In genomic region chr2:167347991-167348375, GRCm38 (mm10) we compare ENCODE assay signal across 8 mouse cellular contexts. TPM values are rescaled to one million over a fixed set of nuclear protein-coding genes. Genes with fewer than 3 reads are reported as not detected.
DNase-seq lines count a peak whose midpoint lies in the region; ATAC-seq and TF ChIP-seq lines count a peak whose summit lies in the region.

No protein-coding gene starts in this region.

- peaks cover 3% of the 10 kb centered on the region; the same call in 1 of the 2 replicates for H3K4me1 ChIP-seq in stomach, postnatal 0 days (replicated peaks; ENCODE audit: control insufficient read depth, insufficient read depth)

- no peaks in the 10 kb centered on the region for H3K9me3 ChIP-seq in stomach, postnatal 0 days (ENCODE audit: control insufficient read depth, low read length)

- H3K27me3 ChIP-seq in stomach, postnatal 0 days (ENCODE audit: control insufficient read depth, insufficient read depth, low read length), result no peaks in the 10 kb centered on the region

- H3K4me3 ChIP-seq in gastrocnemius, adult 2 months, result peak overlapping the region; percentile 93
- peak overlapping the region; percentile 81 for H3K4me3 ChIP-seq in stomach, postnatal 0 days (ENCODE audit: low read depth, low read length)

- intact Hi-C loops in gastrocnemius, adult 2 months (cut with DNase I), result loop anchor here (5.0 kb wide), 2 partner anchors 36 to 69 kb away; no protein-coding TSS in a partner anchor

- peak overlapping the region; percentile 90 for H3K4me2 ChIP-seq in stomach, postnatal 0 days (replicated peaks; ENCODE audit: low read depth)

- DNase-seq in left cerebral cortex, adult 18-20 months (ENCODE audit: low spot score in 2 of 2), result peak; percentile 26 to 37
- DNase-seq in left cerebral cortex, adult 11 months (ENCODE audit: low spot score), result no peak
- DNase-seq in adrenal gland, postnatal 14 days, result peak; percentile 69
- DNase-seq in gastrocnemius, adult 2 months, result peak; percentile 67
- DNase-seq in induced T-regulatory cell, adult 2 months (ENCODE audit: low read depth), result peak; percentile 50
- peak; percentile 62 for DNase-seq in lung, postnatal 10 days
- no peak for DNase-seq in stomach, postnatal 0 days (ENCODE audit: low spot score)
- DNase-seq in left cerebral cortex, adult 9 months (ENCODE audit: low spot score in 2 of 2), result no peak

- no peak for TF ChIP-seq EP300 in stomach, postnatal 0 days (optimal IDR thresholded peaks at IDR 0.05)

- 9% methylated on average over 11 of the region's 11 CpGs for WGBS in stomach, postnatal 0 days

- ATAC-seq in stomach, postnatal 0 days (ENCODE audit: low FRiP score, low TSS enrichment), result no peak

- peak overlapping the region; percentile 84; the same call in 1 of the 2 replicates for H3K9ac ChIP-seq in stomach, postnatal 0 days (ENCODE audit: low read length)

- TF ChIP-seq CTCF in gastrocnemius, adult 2 months (IDR thresholded peaks at IDR 0.05), result no peak
- TF ChIP-seq CTCF in stomach, postnatal 0 days (IDR thresholded peaks at IDR 0.05; ENCODE audit: low read depth), result no peak

- peak overlapping the region; percentile 93 for H3K27ac ChIP-seq in gastrocnemius, adult 2 months
- H3K27ac ChIP-seq in stomach, postnatal 0 days (replicated peaks), result peak overlapping the region; percentile 86; the same call in 1 of the 2 replicates

- no peaks in the 10 kb centered on the region for H3K36me3 ChIP-seq in stomach, postnatal 0 days (ENCODE audit: control insufficient read depth, insufficient read depth, low read length)

RNA-seq across cellular contexts. Expression of gene B4galt5, which starts 1.0 kb away (rescaled TPM):
- total RNA-seq in left cerebral cortex, adult 18-20 months (2021), result 10 to 100 TPM; 54.3 to 54.8 TPM
- total RNA-seq in adrenal gland, postnatal 14 days (2021), result 75.6 and 77.7 TPM in 2 replicates
- 10 to 100 TPM in 1 of 2 experiments, 1 to 10 TPM in 1; 7.8 to 10.6 TPM for total RNA-seq in gastrocnemius, adult 2 months (2021)
- 4.5 and 6.0 TPM in 2 replicates for polyA plus RNA-seq in stomach, postnatal 0 days (2015; fragmentation: Nextera tagmentation; extraction: Ambion mirVana)

Comparison
In these comparisons a context has a peak if more than half of its experiments do, and no peak if none do; other contexts are left out.
1. DNase-seq: peak in left cerebral cortex, adult 18-20 months (2 of 2), adrenal gland, postnatal 14 days (single experiment), gastrocnemius, adult 2 months (single experiment), induced T-regulatory cell, adult 2 months (single experiment) and lung, postnatal 10 days (single experiment); none in left cerebral cortex, adult 11 months (single experiment), stomach, postnatal 0 days (single experiment) and left cerebral cortex, adult 9 months (0 of 2).